Mouse (Mus musculus) MEL (cell line): ENCODE results near the gene Maml3.

Experiments
- HCFC1 ChIP-seq: IDR thresholded peaks from 2 replicates; pipeline ENCODE4 v1.6.1; 2012; ENCODE audit warnings: low read depth, mild to moderate bottlenecking, inconsistent platforms, low read length, improper control_type of control experiment, moderate library complexity
- POLR2A ChIP-seq, 2 experiments: IDR thresholded peaks; 2 replicates each; pipeline ENCODE4 v1.6.1; 2011 to 2012; ENCODE audit warnings: low read length in 2 of 2, mild to moderate bottlenecking in 2 of 2, control low read depth in 1 of 2, improper control_type of control experiment in 1 of 2, low read depth in 1 of 2, moderate library complexity in 1 of 2; ENCODE audit not compliant: control insufficient read depth in 1 of 2, insufficient read depth in 1 of 2, poor library complexity in 1 of 2
- POLR2AphosphoS5 ChIP-seq: IDR thresholded peaks from 2 replicates; pipeline ENCODE4 v1.6.1; 2012; ENCODE audit warnings: low read depth, borderline replicate concordance, mild to moderate bottlenecking, inconsistent platforms, low read length, moderate library complexity, mixed read lengths
- ZC3H11A ChIP-seq: IDR thresholded peaks from 2 replicates; pipeline ENCODE4 v1.6.1; 2012; ENCODE audit warnings: low read depth, mild to moderate bottlenecking, inconsistent platforms, low read length, improper control_type of control experiment

- no peak for TF ChIP-seq ZC3H11A
- TF ChIP-seq POLR2AphosphoS5: no peak
- no peak for TF ChIP-seq POLR2A (IDR thresholded peaks at IDR 0.05; ENCODE audit: control insufficient read depth in 1 of 2, insufficient read depth in 1 of 2, low read depth in 1 of 2, low read length in 2 of 2, poor library complexity in 1 of 2)
- TF ChIP-seq HCFC1: no peak
These were observed 263.7 kb downstream of the Maml3 start for GRCm38 (mm10) chr3:51841177-51841576.
